ENCODE assay signal across 31 mouse cellular contexts in the genomic region with DNA sequence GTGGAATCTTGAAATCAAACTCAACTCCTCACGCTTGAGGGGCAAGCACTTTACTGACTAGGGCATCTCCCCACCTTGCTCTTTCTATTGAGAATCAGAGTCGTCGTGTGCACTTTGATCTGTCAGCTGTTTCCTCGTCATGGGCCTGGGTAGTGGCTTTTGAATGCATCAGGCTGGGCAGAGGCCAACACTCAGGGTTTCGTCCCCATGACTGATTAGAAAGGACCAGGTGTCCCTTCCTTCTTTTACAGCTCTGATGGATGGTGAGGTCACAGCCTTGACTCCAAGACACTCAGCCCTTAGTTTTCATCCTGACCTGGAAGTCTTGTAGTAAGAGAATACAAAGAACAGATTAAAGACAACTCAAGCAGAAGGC. TPM values are rescaled to one million over a fixed set of nuclear protein-coding genes. Genes with fewer than 3 reads are reported as not detected.
DNase-seq lines count a peak whose midpoint lies in the region; ATAC-seq and TF ChIP-seq lines count a peak whose summit lies in the region.
"Had no signal": no experiment of that assay in that cellular context is flagged by ENCODE, and none has a peak within 500 bp of the region (broad histone marks: within the 10 kb centered on the region; RNA-seq: fewer than 3 reads in every experiment).

No protein-coding gene starts in this region.

- H3K36me3 ChIP-seq in kidney, embryonic 15.5 days: no peaks in the 10 kb centered on the region
- H3K36me3 ChIP-seq in intestine, postnatal 0 days (ENCODE audit: control insufficient read depth, insufficient read depth): no peaks in the 10 kb centered on the region
- H3K36me3 ChIP-seq: embryonic facial prominence, embryonic 10.5 days; embryonic facial prominence, embryonic 15.5 days; forebrain, embryonic 12.5 days; limb, embryonic 10.5 days; limb, embryonic 15.5 days; stomach, embryonic 15.5 days had no signal

- no peak overlapping the region for H3K4me3 ChIP-seq in kidney, embryonic 15.5 days (replicated peaks)
- H3K4me3 ChIP-seq in intestine, postnatal 0 days (ENCODE audit: low read depth, low read length): no peak overlapping the region
- no peak overlapping the region for H3K4me3 ChIP-seq in left cerebral cortex, adult 2 months
- H3K4me3 ChIP-seq: embryonic facial prominence, embryonic 10.5 days; embryonic facial prominence, embryonic 15.5 days; forebrain, embryonic 12.5 days; limb, embryonic 10.5 days; limb, embryonic 15.5 days; stomach, embryonic 15.5 days had no signal

- ATAC-seq in kidney, embryonic 15.5 days (replicated peaks; ENCODE audit: low FRiP score): 0 out of 2 replicates have a peak, but pooled peaks have one; percentile 25
- ATAC-seq in intestine, postnatal 0 days: peak; percentile 85
- ATAC-seq: activated CD4-positive, CD25-positive, alpha-beta regulatory T cell, adult 4 months; forebrain, postnatal 0 days; hindbrain, embryonic 16.5 days had no signal

- intact Hi-C loops in left cerebral cortex, adult 2 months (cut with DNase I): no loop called here

- H3K27ac ChIP-seq in kidney, embryonic 15.5 days: no peak overlapping the region
- peak overlapping the region; percentile 91 for H3K27ac ChIP-seq in intestine, postnatal 0 days (ENCODE audit: low read depth, low read length)
- H3K27ac ChIP-seq in left cerebral cortex, adult 2 months: no peak overlapping the region
- H3K27ac ChIP-seq: embryonic facial prominence, embryonic 10.5 days; embryonic facial prominence, embryonic 15.5 days; forebrain, embryonic 12.5 days; limb, embryonic 10.5 days; limb, embryonic 15.5 days; liver, embryonic 14.5 days; stomach, embryonic 15.5 days had no signal

- H3K9ac ChIP-seq in kidney, embryonic 15.5 days: no peak overlapping the region
- H3K9ac ChIP-seq in intestine, postnatal 0 days (ENCODE audit: low read depth, low read length): no peak overlapping the region
- H3K9ac ChIP-seq: embryonic facial prominence, embryonic 15.5 days; forebrain, embryonic 12.5 days; forebrain, postnatal 0 days; limb, embryonic 15.5 days; liver, embryonic 14.5 days; stomach, embryonic 15.5 days had no signal

- H3K4me2 ChIP-seq in kidney, embryonic 15.5 days: no peak overlapping the region
- H3K4me2 ChIP-seq in intestine, postnatal 0 days (replicated peaks; ENCODE audit: low read depth): no peak overlapping the region
- H3K4me2 ChIP-seq: embryonic facial prominence, embryonic 15.5 days; forebrain, embryonic 12.5 days; limb, embryonic 15.5 days; stomach, embryonic 15.5 days had no signal

- peaks cover 8% of the 10 kb centered on the region; the same call in 1 of the 2 replicates for H3K4me1 ChIP-seq in kidney, embryonic 15.5 days
- peaks cover 4% of the 10 kb centered on the region; the same call in 1 of the 2 replicates for H3K4me1 ChIP-seq in intestine, postnatal 0 days (replicated peaks; ENCODE audit: control insufficient read depth, insufficient read depth, low read length)
- H3K4me1 ChIP-seq: embryonic facial prominence, embryonic 10.5 days; embryonic facial prominence, embryonic 15.5 days; forebrain, embryonic 12.5 days; limb, embryonic 10.5 days; limb, embryonic 15.5 days; stomach, embryonic 15.5 days had no signal

- no peak for TF ChIP-seq CTCF in intestine, postnatal 0 days (IDR thresholded peaks at IDR 0.05; ENCODE audit: low read depth)
- no peak for TF ChIP-seq CTCF in left cerebral cortex, adult 2 months (IDR thresholded peaks at IDR 0.05)

- H3K27me3 ChIP-seq in kidney, embryonic 15.5 days: no peaks in the 10 kb centered on the region
- H3K27me3 ChIP-seq in intestine, postnatal 0 days (replicated peaks; ENCODE audit: control insufficient read depth, insufficient read depth, low read length): no peaks in the 10 kb centered on the region
- H3K27me3 ChIP-seq: embryonic facial prominence, embryonic 15.5 days; forebrain, embryonic 12.5 days; limb, embryonic 15.5 days; stomach, embryonic 15.5 days had no signal

- no peak for DNase-seq in kidney, postnatal 10 days
- peak; percentile 50 for DNase-seq in large intestine, adult 2 months (ENCODE audit: low read depth, low spot score)
- no peak for DNase-seq in frontal cortex, postnatal 25 days (ENCODE audit: low spot score in 2 of 2)
- no peak for DNase-seq in left cerebral cortex, adult 2 months (ENCODE audit: extremely low spot score in 1 of 2, low spot score in 2 of 2)
- DNase-seq: adrenal gland, adult 2 months; B cell, adult 2 months; cerebellum, adult 2 months; cerebellum, postnatal 25 days; forebrain, postnatal 0 days; gastrocnemius, postnatal 14 days; heart, postnatal 14 days; layer of hippocampus, postnatal 36 days; lung, adult 2 months; lung, postnatal 14 days; midbrain, embryonic 14.5 days; retina, postnatal 1 day; right cerebral cortex, postnatal 14 days; thymus, adult 2 months; thymus, postnatal 4 days had no signal

- no peaks in the 10 kb centered on the region for H3K9me3 ChIP-seq in kidney, embryonic 15.5 days (replicated peaks)
- H3K9me3 ChIP-seq in intestine, postnatal 0 days (ENCODE audit: control insufficient read depth): no peaks in the 10 kb centered on the region
- H3K9me3 ChIP-seq: embryonic facial prominence, embryonic 15.5 days; forebrain, embryonic 12.5 days; limb, embryonic 10.5 days; limb, embryonic 15.5 days; stomach, embryonic 15.5 days had no signal

- 26% methylated on average over 5 of the region's 5 CpGs for WGBS in kidney, embryonic 15.5 days
- WGBS in intestine, postnatal 0 days: 41% methylated on average over 5 of the region's 5 CpGs
- 33% methylated on average over 5 of the region's 5 CpGs for WGBS in large intestine, adult 2 months

RNA-seq across cellular contexts. Expression of a gene that starts 17.2 kb away (rescaled TPM):
- 310 and 532 TPM in 2 replicates for polyA plus RNA-seq in kidney, embryonic 15.5 days (2015; fragmentation: Nextera tagmentation; extraction: Ambion mirVana)
- polyA plus RNA-seq in intestine, postnatal 0 days (2015; fragmentation: Nextera tagmentation; extraction: Ambion mirVana): 456 and 498 TPM in 2 replicates
- 97.7 and 129 TPM in 2 replicates for polyA plus RNA-seq in large intestine, adult 2 months (2012; rRNA removed)
- 10 to 100 TPM; 14.7 to 28.5 TPM for total RNA-seq in left cerebral cortex, adult 2 months (2021)

RNA-seq across cellular contexts. Expression of a gene that starts 21.4 kb away (rescaled TPM):
- polyA plus RNA-seq in kidney, embryonic 15.5 days (2015; fragmentation: Nextera tagmentation; extraction: Ambion mirVana): 2.3 and 3.1 TPM in 2 replicates
- polyA plus RNA-seq in intestine, postnatal 0 days (2015; fragmentation: Nextera tagmentation; extraction: Ambion mirVana): 3.8 and 4.3 TPM in 2 replicates
- polyA plus RNA-seq in large intestine, adult 2 months (2012; rRNA removed): 13.2 and 17.5 TPM in 2 replicates
- total RNA-seq in left cerebral cortex, adult 2 months (2021): 10 to 100 TPM; 48.5 to 56.3 TPM
- total RNA-seq: monocyte, adult 5-6 weeks had no signal
- polyA plus RNA-seq: activated CD4-positive, CD25-positive, alpha-beta regulatory T cell, adult 4 months had no signal
